ENCODE assay signal across 20 mouse cellular contexts in the genomic region with DNA sequence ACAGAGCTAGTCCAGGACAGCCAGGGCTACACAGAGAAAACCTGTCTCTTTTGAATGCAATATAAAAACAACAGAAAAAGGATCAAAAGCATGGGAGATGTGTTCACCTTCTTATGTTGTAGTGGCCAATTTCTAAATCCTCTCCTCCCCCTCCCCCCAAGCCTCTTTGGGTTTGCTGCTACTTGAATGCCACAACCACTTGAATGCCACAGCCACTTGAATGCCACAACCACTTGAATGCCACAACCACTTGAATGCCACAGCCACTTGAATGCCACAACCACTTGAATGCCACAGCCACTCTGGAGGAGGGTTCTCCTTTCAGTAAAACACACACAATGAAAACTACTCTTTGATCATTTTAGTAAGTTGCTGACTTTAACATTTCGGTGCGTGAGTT. TPM values are rescaled to one million over a fixed set of nuclear protein-coding genes. Genes with fewer than 3 reads are reported as not detected.
A peak's percentile ranks its signal among the peaks of the same experiment; 100 is the strongest.
DNase-seq lines count a peak whose midpoint lies in the region; TF ChIP-seq lines count a peak whose summit lies in the region.
"Had no signal": no experiment of that assay in that cellular context is flagged by ENCODE, and none has a peak within 500 bp of the region (broad histone marks: within the 10 kb centered on the region; RNA-seq: fewer than 3 reads in every experiment).

No protein-coding gene starts in this region.

- 26% methylated on average over 2 of the region's 2 CpGs for WGBS in lung, adult 2 months

- no peak overlapping the region for H3K4me3 ChIP-seq in lung, adult 2 months (replicated peaks; ENCODE audit: extremely low read depth, low read depth, low read length)
- H3K4me3 ChIP-seq: erythroblast, embryonic 14.5 days had no signal

- no peak for TF ChIP-seq CTCF in brain, embryonic 14.5 days (IDR thresholded peaks at IDR 0.05; ENCODE audit: borderline replicate concordance, extremely low read depth, insufficient read depth, insufficient read length)
- no peak for TF ChIP-seq CTCF in lung, adult 2 months (IDR thresholded peaks at IDR 0.05; ENCODE audit: insufficient read depth, low read length)

- peak; percentile 24 for DNase-seq in brain, embryonic 14.5 days (ENCODE audit: low read depth)
- DNase-seq in lung, adult 2 months, result peak; percentile 30
- peak; percentile 15 for DNase-seq in lung, postnatal 10 days
- peak; percentile 75 for DNase-seq in lung, postnatal 36 days
- DNase-seq in thymus, postnatal 4 days, result no peak
- no peak for DNase-seq in layer of hippocampus, adult 11-12 months (ENCODE audit: low spot score)
- DNase-seq: adrenal gland, adult 2 months; adrenal gland, postnatal 14 days; cerebellum, adult 11-12 months; cerebellum, adult 8-10 months; cerebellum, postnatal 36 days; embryo, embryonic 11 days; forebrain, postnatal 0 days; gastrocnemius, adult 2 months; gastrocnemius, postnatal 14 days; heart, adult 18-20 months; heart, postnatal 10 days; heart, postnatal 36 days had no signal

- TF ChIP-seq POLR2A in brain, embryonic 14.5 days (IDR thresholded peaks at IDR 0.05; ENCODE audit: borderline replicate concordance, extremely low read depth, insufficient read depth, insufficient read length, poor library complexity, severe bottlenecking), result no peak
- no peak for TF ChIP-seq POLR2A in lung, adult 2 months (IDR thresholded peaks at IDR 0.05; ENCODE audit: borderline replicate concordance, extremely low read depth, low read depth, low read length)

- H3K4me1 ChIP-seq in lung, adult 2 months (ENCODE audit: control insufficient read depth, insufficient read depth, low read length), result peaks cover 3% of the 10 kb centered on the region; the same call in 1 of the 2 replicates
- H3K4me1 ChIP-seq: heart, embryonic 12.5 days had no signal

RNA-seq across cellular contexts. Expression of a gene that starts 22.2 kb away (rescaled TPM):
- polyA plus RNA-seq in brain, embryonic 14.5 days (2012; rRNA removed), result 6.6 and 10.3 TPM in 2 replicates
- polyA plus RNA-seq in lung, adult 2 months (2012; rRNA removed), result 1.4 and 2.5 TPM in 2 replicates

RNA-seq across cellular contexts. Expression of a gene that starts 45.2 kb away (rescaled TPM):
- 12.7 and 15.3 TPM in 2 replicates for polyA plus RNA-seq in brain, embryonic 14.5 days (2012; rRNA removed)
- polyA plus RNA-seq in lung, adult 2 months (2012; rRNA removed), result 0.69 and 1.4 TPM in 2 replicates

Comparison
In these comparisons a context has a peak if more than half of its experiments do, and no peak if none do; other contexts are left out.
1. DNase-seq: peak in brain, embryonic 14.5 days (single experiment), lung, adult 2 months (single experiment), lung, postnatal 10 days (single experiment) and lung, postnatal 36 days (single experiment); none in thymus, postnatal 4 days (single experiment) and layer of hippocampus, adult 11-12 months (single experiment).